ENCODE assay signal across 10 mouse cellular contexts in the genomic region with DNA sequence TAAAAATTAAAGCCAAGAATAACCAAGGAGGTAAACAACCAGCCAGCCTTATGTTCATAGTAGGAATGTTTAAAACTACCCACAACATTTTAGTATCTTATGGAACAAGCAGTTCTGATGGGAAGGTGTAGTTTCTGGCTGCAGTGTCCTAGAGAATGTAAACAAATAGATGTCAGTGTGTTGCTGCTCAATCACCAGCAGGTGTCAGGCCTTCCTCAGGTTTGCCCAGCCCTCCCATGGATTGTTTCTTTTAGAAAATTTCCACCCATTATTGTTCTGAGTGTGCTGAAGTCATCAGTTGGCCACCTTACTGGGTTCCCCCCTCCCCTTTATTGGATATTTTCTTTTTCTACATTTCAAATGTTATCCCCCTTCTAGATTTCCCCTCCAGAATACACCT. TPM values are rescaled to one million over a fixed set of nuclear protein-coding genes. Genes with fewer than 3 reads are reported as not detected.
DNase-seq lines count a peak whose midpoint lies in the region; ATAC-seq and TF ChIP-seq lines count a peak whose summit lies in the region.
"Had no signal": no experiment of that assay in that cellular context is flagged by ENCODE, and none has a peak within 500 bp of the region (broad histone marks: within the 10 kb centered on the region; RNA-seq: fewer than 3 reads in every experiment).

No protein-coding gene starts in this region.

- peak; percentile 3 for DNase-seq in embryonic facial prominence, embryonic 11.5 days (ENCODE audit: low spot score)
- no peak for DNase-seq in embryonic facial prominence, embryonic 10.5 days (ENCODE audit: low spot score)
- DNase-seq in limb, embryonic 10.5 days (ENCODE audit: low spot score) = no peak
- no peak for DNase-seq in spleen, postnatal 10 days (ENCODE audit: low spot score in 2 of 2)
- no peak for DNase-seq in thymus, postnatal 14 days
- DNase-seq: left cerebral cortex, postnatal 4 days had no signal

- no peak for ATAC-seq in embryonic facial prominence, embryonic 11.5 days (replicated peaks; ENCODE audit: insufficient number of reproducible peaks, low FRiP score, low TSS enrichment, low read depth)
- ATAC-seq in granulocyte monocyte progenitor cell, adult 5-6 weeks (replicated peaks; ENCODE audit: poor library complexity, severe bottlenecking) = peak; percentile 44; the same call in 1 of the 2 replicates
- peak; percentile 44; the same call in 1 of the 2 replicates for ATAC-seq in liver, embryonic 15.5 days (ENCODE audit: insufficient read depth)

- no peak overlapping the region for H3K4me2 ChIP-seq in embryonic facial prominence, embryonic 11.5 days (ENCODE audit: low read depth, low read length)
- H3K4me2 ChIP-seq in liver, embryonic 15.5 days = no peak overlapping the region

- no peak overlapping the region for H3K27ac ChIP-seq in embryonic facial prominence, embryonic 11.5 days (replicated peaks; ENCODE audit: low read depth, low read length)
- no peak overlapping the region for H3K27ac ChIP-seq in embryonic facial prominence, embryonic 10.5 days (replicated peaks)
- no peak overlapping the region for H3K27ac ChIP-seq in liver, embryonic 15.5 days (replicated peaks)
- H3K27ac ChIP-seq in limb, embryonic 10.5 days = no peak overlapping the region

- H3K9ac ChIP-seq in embryonic facial prominence, embryonic 11.5 days (replicated peaks; ENCODE audit: low read length) = no peak overlapping the region
- no peak overlapping the region for H3K9ac ChIP-seq in liver, embryonic 15.5 days

- no peaks in the 10 kb centered on the region for H3K36me3 ChIP-seq in embryonic facial prominence, embryonic 11.5 days (replicated peaks; ENCODE audit: control insufficient read depth, insufficient read depth, low read depth, low read length)
- H3K36me3 ChIP-seq in embryonic facial prominence, embryonic 10.5 days (replicated peaks) = no peaks in the 10 kb centered on the region
- H3K36me3 ChIP-seq in E14TG2a.4 (ENCODE audit: insufficient read depth, low read length) = no peaks in the 10 kb centered on the region
- H3K36me3 ChIP-seq in liver, embryonic 15.5 days (replicated peaks) = no peaks in the 10 kb centered on the region
- H3K36me3 ChIP-seq in limb, embryonic 10.5 days = no peaks in the 10 kb centered on the region

- H3K9me3 ChIP-seq in embryonic facial prominence, embryonic 11.5 days (replicated peaks; ENCODE audit: control insufficient read depth, low read length) = no peaks in the 10 kb centered on the region
- no peaks in the 10 kb centered on the region for H3K9me3 ChIP-seq in embryonic facial prominence, embryonic 10.5 days
- no peaks in the 10 kb centered on the region for H3K9me3 ChIP-seq in E14TG2a.4 (ENCODE audit: low read length)
- no peaks in the 10 kb centered on the region for H3K9me3 ChIP-seq in liver, embryonic 15.5 days (replicated peaks)
- H3K9me3 ChIP-seq in limb, embryonic 10.5 days (replicated peaks) = no peaks in the 10 kb centered on the region

- H3K4me3 ChIP-seq in embryonic facial prominence, embryonic 11.5 days (ENCODE audit: low read depth, low read length) = no peak overlapping the region
- no peak overlapping the region for H3K4me3 ChIP-seq in embryonic facial prominence, embryonic 10.5 days
- H3K4me3 ChIP-seq in E14TG2a.4 (replicated peaks; ENCODE audit: low read length) = no peak overlapping the region
- H3K4me3 ChIP-seq in liver, embryonic 15.5 days (replicated peaks) = no peak overlapping the region
- no peak overlapping the region for H3K4me3 ChIP-seq in limb, embryonic 10.5 days
- H3K4me3 ChIP-seq: erythroblast, embryonic 14.5 days had no signal

- H3K4me1 ChIP-seq in embryonic facial prominence, embryonic 11.5 days (ENCODE audit: control insufficient read depth, insufficient read depth, low read length) = no peaks in the 10 kb centered on the region
- H3K4me1 ChIP-seq in embryonic facial prominence, embryonic 10.5 days = no peaks in the 10 kb centered on the region
- no peaks in the 10 kb centered on the region for H3K4me1 ChIP-seq in E14TG2a.4 (replicated peaks; ENCODE audit: low read depth, low read length)
- no peaks in the 10 kb centered on the region for H3K4me1 ChIP-seq in liver, embryonic 15.5 days (replicated peaks)
- H3K4me1 ChIP-seq in limb, embryonic 10.5 days = no peaks in the 10 kb centered on the region

- H3K27me3 ChIP-seq in embryonic facial prominence, embryonic 11.5 days (ENCODE audit: control insufficient read depth, insufficient read depth, low read length) = no peaks in the 10 kb centered on the region
- H3K27me3 ChIP-seq in embryonic facial prominence, embryonic 10.5 days (replicated peaks; ENCODE audit: low read depth, poor library complexity, severe bottlenecking) = no peaks in the 10 kb centered on the region
- H3K27me3 ChIP-seq in E14TG2a.4 (ENCODE audit: insufficient read depth, low read length) = no peaks in the 10 kb centered on the region
- H3K27me3 ChIP-seq in liver, embryonic 15.5 days = no peaks in the 10 kb centered on the region
- H3K27me3 ChIP-seq in limb, embryonic 10.5 days (ENCODE audit: low read depth, poor library complexity, severe bottlenecking) = no peaks in the 10 kb centered on the region

- peak; percentile 22 for TF ChIP-seq CTCF in E14TG2a.4 (conservative IDR thresholded peaks at IDR 0.05; ENCODE audit: low read length)

RNA-seq across cellular contexts. Expression of gene Vmn2r19, which starts 32.0 kb away (rescaled TPM):
- not detected in 2 replicates for polyA plus RNA-seq in embryonic facial prominence, embryonic 11.5 days (2014; fragmentation: Nextera tagmentation; extraction: Ambion mirVana)
- not detected in 2 replicates for polyA plus RNA-seq in embryonic facial prominence, embryonic 10.5 days (2016; fragmentation: Nextera tagmentation; extraction: Ambion mirVana)
- total RNA-seq in granulocyte monocyte progenitor cell, adult 5-6 weeks (2014; fragmentation: Nextera tagmentation) = not detected in 2 replicates
- total RNA-seq in granulocyte monocyte progenitor cell, adult 5-6 weeks (2017) = not detected in 2 replicates
- polyA plus RNA-seq in liver, embryonic 15.5 days (2015; fragmentation: Nextera tagmentation; extraction: Ambion mirVana) = not detected in 2 replicates
- polyA plus RNA-seq in limb, embryonic 10.5 days (2016; fragmentation: Nextera tagmentation; extraction: Ambion mirVana) = not detected in 2 replicates
- total RNA-seq: left cerebral cortex, postnatal 4 days had no signal
- polyA plus RNA-seq: erythroblast, embryonic 14.5 days had no signal

RNA-seq across cellular contexts. Expression of gene Clec4e, which starts 50.4 kb away (rescaled TPM):
- 0.10 TPM in 1 of 2 replicates, not detected in the other for polyA plus RNA-seq in embryonic facial prominence, embryonic 11.5 days (2014; fragmentation: Nextera tagmentation; extraction: Ambion mirVana)
- not detected in 2 replicates for polyA plus RNA-seq in embryonic facial prominence, embryonic 10.5 days (2016; fragmentation: Nextera tagmentation; extraction: Ambion mirVana)
- total RNA-seq in granulocyte monocyte progenitor cell, adult 5-6 weeks (2014; fragmentation: Nextera tagmentation) = 16.3 and 20.5 TPM in 2 replicates
- 20.9 and 23.7 TPM in 2 replicates for total RNA-seq in granulocyte monocyte progenitor cell, adult 5-6 weeks (2017)
- polyA plus RNA-seq in liver, embryonic 15.5 days (2015; fragmentation: Nextera tagmentation; extraction: Ambion mirVana) = 1.1 and 1.2 TPM in 2 replicates
- 0.20 TPM in 1 of 2 replicates, not detected in the other for polyA plus RNA-seq in limb, embryonic 10.5 days (2016; fragmentation: Nextera tagmentation; extraction: Ambion mirVana)
- polyA plus RNA-seq: erythroblast, embryonic 14.5 days had no signal
